7 mouse cellular contexts compared by ENCODE assay signal in the genomic region with DNA sequence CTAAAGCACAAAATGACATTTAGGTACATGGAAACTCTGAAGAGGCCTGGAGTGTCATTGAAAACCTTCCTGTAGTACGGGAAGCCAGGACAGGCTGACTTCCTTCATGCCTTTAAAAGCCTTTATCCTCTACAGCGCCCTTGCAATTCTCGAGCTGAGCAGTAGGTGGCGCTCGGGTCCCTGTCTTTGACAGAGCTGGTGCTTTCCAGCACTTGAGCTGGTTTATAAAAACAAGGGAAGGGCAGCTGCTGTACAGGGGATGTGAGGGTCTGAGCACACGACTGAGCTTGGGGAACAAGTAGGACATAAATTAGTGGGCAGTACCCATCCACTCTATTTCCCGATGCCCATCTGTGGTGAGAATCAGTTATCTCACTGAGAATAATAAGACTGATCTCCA.
DNase-seq lines count a peak whose midpoint lies in the region; ATAC-seq and TF ChIP-seq lines count a peak whose summit lies in the region.

No protein-coding gene starts in this region.

- ATAC-seq in activated CD4-positive, CD25-positive, alpha-beta regulatory T cell, adult 4 months: peak; percentile 28
- peak; percentile 42 for ATAC-seq in hindbrain, postnatal 0 days
- peak; percentile 43; the same call in 1 of the 2 replicates for ATAC-seq in midbrain, embryonic 12.5 days (ENCODE audit: low FRiP score, low read depth)

- H3K4me2 ChIP-seq in hindbrain, postnatal 0 days (ENCODE audit: low read depth, low read length): peak overlapping the region; percentile 17
- H3K4me2 ChIP-seq in midbrain, embryonic 12.5 days (replicated peaks): peak overlapping the region; percentile 29

- peak; percentile 97 to 98 for DNase-seq in cerebellum, postnatal 25 days
- peak; percentile 84 to 86 for DNase-seq in gastrocnemius, adult 8-10 months (ENCODE audit: low spot score in 2 of 2)
- DNase-seq in hindbrain, postnatal 0 days (ENCODE audit: low spot score): peak; percentile 97
- DNase-seq in left cerebral cortex, adult 9 months (ENCODE audit: low spot score in 2 of 2): peak; percentile 83 to 99
- peak; percentile 81 for DNase-seq in skeletal muscle tissue, adult 2 months (ENCODE audit: low read depth, low spot score)

- no peak overlapping the region; the same call in 1 of the 2 replicates for H3K9ac ChIP-seq in hindbrain, postnatal 0 days (replicated peaks; ENCODE audit: low read length)
- peak overlapping the region; percentile 43; the same call in 1 of the 2 replicates for H3K9ac ChIP-seq in midbrain, embryonic 12.5 days (replicated peaks)

- H3K4me3 ChIP-seq in hindbrain, postnatal 0 days (ENCODE audit: low read length): no peak overlapping the region
- H3K4me3 ChIP-seq in midbrain, embryonic 12.5 days: 0 out of 2 replicates have a peak overlapping the region, but pooled peaks have one; percentile 14

- no peak overlapping the region for H3K27ac ChIP-seq in hindbrain, postnatal 0 days
- H3K27ac ChIP-seq in midbrain, embryonic 12.5 days (replicated peaks): peak overlapping the region; percentile 67

- 2% methylated on average over 7 of the region's 7 CpGs for WGBS in hindbrain, postnatal 0 days
- WGBS in midbrain, embryonic 12.5 days: 2% methylated on average over 7 of the region's 7 CpGs

- no peaks in the 10 kb centered on the region for H3K27me3 ChIP-seq in hindbrain, postnatal 0 days (ENCODE audit: insufficient read depth, low read length)
- peaks cover 18% of the 10 kb centered on the region for H3K27me3 ChIP-seq in midbrain, embryonic 12.5 days

- peak; percentile 98 for TF ChIP-seq CTCF in hindbrain, postnatal 0 days (IDR thresholded peaks at IDR 0.05; ENCODE audit: low read depth)

- no peaks in the 10 kb centered on the region for H3K36me3 ChIP-seq in hindbrain, postnatal 0 days (ENCODE audit: insufficient read depth, low read length)
- no peaks in the 10 kb centered on the region for H3K36me3 ChIP-seq in midbrain, embryonic 12.5 days

- H3K4me1 ChIP-seq in hindbrain, postnatal 0 days (ENCODE audit: insufficient read depth, low read length): 0 out of 2 replicates have a peak, but pooled peaks cover 10% of the 10 kb centered on the region
- H3K4me1 ChIP-seq in midbrain, embryonic 12.5 days: peaks cover 52% of the 10 kb centered on the region

- no peaks in the 10 kb centered on the region for H3K9me3 ChIP-seq in hindbrain, postnatal 0 days (ENCODE audit: low read length)
- H3K9me3 ChIP-seq in midbrain, embryonic 12.5 days: no peaks in the 10 kb centered on the region
